Mouse (Mus musculus) testis, adult 2 months (tissue): ENCODE results near the gene Pdzrn3.

Experiments used
- CTCF ChIP-seq: fragments of 200-500 bp; IDR thresholded peaks from 2 replicates; pipeline ENCODE4 v1.5.1; 2012; ENCODE audit warnings: low read depth, mild to moderate bottlenecking, inconsistent platforms, low read length, moderate library complexity; ENCODE audit not compliant: control insufficient read depth, insufficient read depth, insufficient replicate concordance
- POLR2A ChIP-seq: fragments of 200-500 bp; IDR thresholded peaks from 2 replicates; pipeline ENCODE4 v1.6.1; 2012; ENCODE audit warnings: low read depth, mild to moderate bottlenecking, inconsistent platforms, low read length, moderate library complexity; ENCODE audit not compliant: control insufficient read depth

GRCm38 (mm10) chr6:101362728-101363127, 15.0 kb downstream of the Pdzrn3 start:
- no peak for TF ChIP-seq POLR2A
- TF ChIP-seq CTCF: no peak
